Mouse (Mus musculus) neural tube, embryonic 14.5 days (tissue): ENCODE measurements around the gene Polr3h. TPM values are rescaled to one million over a fixed set of nuclear protein-coding genes. Genes with fewer than 3 reads are reported as not detected.

Source experiments
- ATAC-seq: fragments of 200-750 bp; cut with Nextera tagmentation; 2 replicates; pipeline ENCODE4 v1.8.0; 2017; ENCODE audit warnings: low read depth, mild to moderate bottlenecking, moderate TSS enrichment, moderate library complexity
- H3K27ac ChIP-seq: fragments of 300-500 bp; sonication (generic); 2 replicates; pipeline ENCODE4 v1.5.1; 2014; ENCODE audit warnings: low read depth, mild to moderate bottlenecking, control low read depth, low read length, moderate library complexity, mixed read lengths
- H3K27me3 ChIP-seq: fragments of 300-500 bp; sonication (generic); 2 replicates; pipeline ENCODE4 v1.6.1; 2014; ENCODE audit warnings: low read length; ENCODE audit not compliant: control insufficient read depth, insufficient read depth
- H3K36me3 ChIP-seq: fragments of 300-500 bp; sonication (generic); 2 replicates; pipeline ENCODE4 v1.6.1; 2014; ENCODE audit warnings: low read length, mixed read lengths; ENCODE audit not compliant: control insufficient read depth, insufficient read depth
- H3K4me1 ChIP-seq: fragments of 300-500 bp; sonication (generic); 2 replicates; pipeline ENCODE4 v1.6.1; 2014; ENCODE audit warnings: low read length; ENCODE audit not compliant: control insufficient read depth, insufficient read depth
- H3K4me2 ChIP-seq: fragments of 300-500 bp; sonication (generic); 2 replicates; pipeline ENCODE4 v1.6.1; 2014; ENCODE audit warnings: mild to moderate bottlenecking, low read depth, low read length, control low read depth
- H3K4me3 ChIP-seq: fragments of 300-500 bp; sonication (generic); 2 replicates; pipeline ENCODE4 v1.5.1; 2014; ENCODE audit warnings: low read depth, low read length, control low read depth, mixed read lengths
- H3K9ac ChIP-seq: fragments of 300-500 bp; sonication (generic); replicated peaks from 2 replicates; pipeline ENCODE4 v1.6.1; 2014; ENCODE audit warnings: low read depth, mild to moderate bottlenecking, control low read depth, low read length, mixed read lengths
- H3K9me3 ChIP-seq: fragments of 300-500 bp; sonication (generic); 2 replicates; pipeline ENCODE4 v1.6.1; 2016; ENCODE audit warnings: low read length; ENCODE audit not compliant: control insufficient read depth
- WGBS: fragments of 180-500 bp; shearing (Covaris S2); extraction: QIAGEN DNeasy Blood & Tissue Kit; methylation state at CpG from one replicate; pipeline ENCODE4 v1.1.7; 2014; 5-methylcytosine and 5-hydroxymethylcytosine counted together
- polyA plus RNA-seq: library from polyadenylated mRNA; unstranded; fragments of >200 nt; fragmentation: Nextera tagmentation; extraction: Ambion mirVana; gene quantifications from 2 replicates; pipeline ENCODE4 v1.2.1, GENCODE M21; 2014

Polr3h gene
- polyA plus RNA-seq, 1 experiment from 2014 or later: 98.4 TPM

- peak overlapping the region; percentile 59 for H3K9ac ChIP-seq
- peak overlapping the region; percentile 65 for H3K4me3 ChIP-seq
- peak; percentile 20; the same call in 1 of the 2 replicates for ATAC-seq
- peak overlapping the region; percentile 94 for H3K27ac ChIP-seq
- no peaks in the 10 kb centered on the region for H3K36me3 ChIP-seq
- H3K4me1 ChIP-seq: peaks cover 11% of the 10 kb centered on the region; the same call in 1 of the 2 replicates
- H3K4me2 ChIP-seq: peak overlapping the region; percentile 98
- H3K27me3 ChIP-seq: no peaks in the 10 kb centered on the region
- WGBS: under 1% methylated on average over 18 of the region's 23 CpGs
- no peaks in the 10 kb centered on the region for H3K9me3 ChIP-seq
Observed at GRCm38 (mm10) chr15:81858138-81858516, 67.9 kb downstream of the Polr3h start.

GRCm38 (mm10) chr15:81857724-81858116 lies 68.3 kb downstream of the Polr3h start:
- H3K4me3 ChIP-seq: peak overlapping the region; percentile 65
- peak overlapping the region; percentile 59 for H3K9ac ChIP-seq
- H3K27me3 ChIP-seq: no peaks in the 10 kb centered on the region
- under 1% methylated on average over 31 of the region's 33 CpGs for WGBS
- peaks cover 11% of the 10 kb centered on the region; the same call in 1 of the 2 replicates for H3K4me1 ChIP-seq
- peak; percentile 10; the same call in 1 of the 2 replicates for ATAC-seq
- no peaks in the 10 kb centered on the region for H3K36me3 ChIP-seq
- peak overlapping the region; percentile 98 for H3K4me2 ChIP-seq
- H3K9me3 ChIP-seq: no peaks in the 10 kb centered on the region
- H3K27ac ChIP-seq: peak overlapping the region; percentile 70

- H3K36me3 ChIP-seq: no peaks in the 10 kb centered on the region; the same call in 1 of the 2 replicates
- H3K4me3 ChIP-seq: peak overlapping the region; percentile 65
- no peak for ATAC-seq
- peaks cover 11% of the 10 kb centered on the region; the same call in 1 of the 2 replicates for H3K4me1 ChIP-seq
- H3K9ac ChIP-seq: peak overlapping the region; percentile 59
- 1% methylated on average over 14 of the region's 14 CpGs for WGBS
- H3K27ac ChIP-seq: peak overlapping the region; percentile 67
- no peaks in the 10 kb centered on the region for H3K27me3 ChIP-seq
- peak overlapping the region; percentile 98 for H3K4me2 ChIP-seq
- no peaks in the 10 kb centered on the region for H3K9me3 ChIP-seq
Observed at GRCm38 (mm10) chr15:81856938-81857723, 68.9 kb downstream of the Polr3h start.

GRCm38 (mm10) chr15:81856030-81856790 lies 69.8 kb downstream of the Polr3h start:
- Histone ChIP-seq H3K4me1 (peaks cover 11% of the 10 kb centered on the region; the same call in 1 of the 2 replicates), H3K27ac (peak overlapping the region; percentile 67), H3K4me2 (peak overlapping the region; percentile 98), H3K4me3 (peak overlapping the region; percentile 65), H3K27me3 (no peaks in the 10 kb centered on the region), H3K9me3 (no peaks in the 10 kb centered on the region), H3K36me3 (peaks cover 6% of the 10 kb centered on the region), H3K9ac (peak overlapping the region; percentile 59)
- ATAC-seq: peak; percentile 91
- under 1% methylated on average over 28 of the region's 28 CpGs for WGBS

GRCm38 (mm10) chr15:81853081-81853480 lies 73.0 kb downstream of the Polr3h start:
- no peak overlapping the region for H3K4me3 ChIP-seq
- no peak overlapping the region for H3K27ac ChIP-seq
- H3K36me3 ChIP-seq: peaks cover 17% of the 10 kb centered on the region
- no peaks in the 10 kb centered on the region for H3K9me3 ChIP-seq
- no peak overlapping the region for H3K9ac ChIP-seq
- H3K4me1 ChIP-seq: peaks cover 8% of the 10 kb centered on the region; the same call in 1 of the 2 replicates
- no peaks in the 10 kb centered on the region for H3K27me3 ChIP-seq
- no peak for ATAC-seq
- no peak overlapping the region for H3K4me2 ChIP-seq
- 93% methylated on average over 7 of the region's 7 CpGs for WGBS

GRCm38 (mm10) chr15:81852411-81853000 lies 73.5 kb downstream of the Polr3h start:
- H3K27me3 ChIP-seq: no peaks in the 10 kb centered on the region
- no peak for ATAC-seq
- H3K9ac ChIP-seq: no peak overlapping the region
- 91% methylated on average over 9 of the region's 9 CpGs for WGBS
- peaks cover 20% of the 10 kb centered on the region for H3K36me3 ChIP-seq
- no peak overlapping the region for H3K27ac ChIP-seq
- H3K9me3 ChIP-seq: no peaks in the 10 kb centered on the region
- H3K4me1 ChIP-seq: peaks cover 8% of the 10 kb centered on the region; the same call in 1 of the 2 replicates
- H3K4me3 ChIP-seq: no peak overlapping the region
- H3K4me2 ChIP-seq: no peak overlapping the region

GRCm38 (mm10) chr15:81851375-81851774 lies 74.7 kb downstream of the Polr3h start:
- H3K9ac ChIP-seq: no peak overlapping the region
- no peaks in the 10 kb centered on the region for H3K9me3 ChIP-seq
- 97% methylated on average over 15 of the region's 15 CpGs for WGBS
- peaks cover 3% of the 10 kb centered on the region; the same call in 1 of the 2 replicates for H3K4me1 ChIP-seq
- H3K27me3 ChIP-seq: no peaks in the 10 kb centered on the region
- H3K27ac ChIP-seq: no peak overlapping the region
- H3K36me3 ChIP-seq: peaks cover 23% of the 10 kb centered on the region
- ATAC-seq: no peak
- no peak overlapping the region for H3K4me2 ChIP-seq
- no peak overlapping the region for H3K4me3 ChIP-seq

- H3K4me3 ChIP-seq: no peak overlapping the region
- H3K27ac ChIP-seq: no peak overlapping the region
- no peaks in the 10 kb centered on the region for H3K27me3 ChIP-seq
- WGBS: 87% methylated on average over 14 of the region's 14 CpGs
- no peaks in the 10 kb centered on the region for H3K9me3 ChIP-seq
- peaks cover 3% of the 10 kb centered on the region; the same call in 1 of the 2 replicates for H3K4me1 ChIP-seq
- H3K9ac ChIP-seq: no peak overlapping the region
- no peak for ATAC-seq
- peaks cover 23% of the 10 kb centered on the region for H3K36me3 ChIP-seq
- no peak overlapping the region for H3K4me2 ChIP-seq
Observed at GRCm38 (mm10) chr15:81850718-81851117, 75.3 kb downstream of the Polr3h start.
